Mouse (Mus musculus): ENCODE measurements at regions not wholly inside any gene's neighbourhood (a gene's known extent, or its start where the extent isn't known, plus 50 kb on each side); places are given as distances from the start of the nearest gene placed in this dataset.

DNA sequence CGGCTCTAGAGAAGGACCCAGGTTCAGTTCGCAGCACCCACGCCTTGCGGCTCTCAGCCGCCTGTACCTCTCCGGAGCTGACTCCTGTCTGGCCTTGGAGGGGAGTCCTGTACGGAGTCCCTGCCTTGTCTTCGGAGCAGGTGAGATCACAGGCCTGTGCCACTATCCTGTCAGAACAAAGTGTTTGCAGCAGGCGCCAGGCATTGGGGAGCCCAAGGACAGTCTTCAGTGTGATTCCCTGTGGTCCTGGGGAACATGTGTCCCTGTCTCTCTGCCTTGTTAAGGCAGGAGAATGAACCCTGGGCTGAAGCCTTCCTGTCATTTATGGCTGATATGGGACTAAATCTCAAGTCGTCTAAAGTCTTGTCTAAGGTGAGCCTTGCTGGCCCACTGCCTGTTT lies 176.5 kb downstream of the Vrk1 start:
- DNase-seq (ENCODE audit: low read depth): no peak

DNA sequence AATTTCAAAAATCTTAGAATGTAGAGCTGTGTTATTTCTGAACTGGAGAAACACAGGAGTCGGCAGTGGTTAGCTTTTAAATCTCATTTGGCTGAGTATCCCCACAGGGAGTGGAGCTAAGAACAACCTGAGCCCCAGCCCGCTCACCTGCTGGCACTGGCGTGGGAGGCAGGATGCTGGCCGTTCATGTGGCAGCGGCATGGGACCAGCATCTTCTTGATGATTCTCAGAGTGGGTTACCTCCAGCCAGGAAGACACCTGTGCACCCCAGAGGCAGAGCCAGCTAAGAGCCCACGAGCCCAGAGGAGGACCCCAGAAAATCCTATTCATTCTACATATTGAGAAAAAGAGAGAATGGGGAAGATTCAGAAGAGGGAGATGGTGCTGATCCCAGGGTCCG lies 181.7 kb downstream of the Vrk1 start:
- no peak for DNase-seq (ENCODE audit: low read depth)

- DNase-seq (ENCODE audit: low read depth): no peak
Measured at GRCm38 (mm10) chr12:106199302-106199701, 189.3 kb downstream of the Vrk1 start.

- DNase-seq (ENCODE audit: low read depth): no peak
Measured at GRCm38 (mm10) chr12:106203526-106203925, 193.5 kb downstream of the Vrk1 start.

DNA sequence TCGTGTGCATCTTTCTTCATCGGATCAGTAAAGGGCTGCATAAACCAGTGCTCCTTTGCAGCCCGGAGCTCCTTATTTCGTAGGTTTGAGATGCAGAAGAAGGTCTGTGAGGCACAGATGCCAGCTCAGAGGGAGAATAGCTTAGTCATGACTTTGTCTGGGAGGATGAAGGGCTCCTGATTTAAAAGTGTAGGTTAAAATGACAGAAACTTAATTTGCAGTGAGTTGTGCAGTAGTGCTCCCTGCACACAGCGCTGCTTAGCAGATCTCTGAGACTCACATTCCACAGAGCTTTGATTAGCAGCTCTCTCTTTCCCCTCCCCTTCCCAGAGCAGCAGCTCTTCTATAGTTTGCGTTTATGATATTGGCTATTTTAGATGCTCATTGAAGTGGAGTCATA lies 200.9 kb downstream of the Vrk1 start:
- DNase-seq (ENCODE audit: low read depth): no peak

GRCm38 (mm10) chr12:106211488-106211887 lies 201.5 kb downstream of the Vrk1 start:
- no peak for DNase-seq (ENCODE audit: low read depth)

DNA sequence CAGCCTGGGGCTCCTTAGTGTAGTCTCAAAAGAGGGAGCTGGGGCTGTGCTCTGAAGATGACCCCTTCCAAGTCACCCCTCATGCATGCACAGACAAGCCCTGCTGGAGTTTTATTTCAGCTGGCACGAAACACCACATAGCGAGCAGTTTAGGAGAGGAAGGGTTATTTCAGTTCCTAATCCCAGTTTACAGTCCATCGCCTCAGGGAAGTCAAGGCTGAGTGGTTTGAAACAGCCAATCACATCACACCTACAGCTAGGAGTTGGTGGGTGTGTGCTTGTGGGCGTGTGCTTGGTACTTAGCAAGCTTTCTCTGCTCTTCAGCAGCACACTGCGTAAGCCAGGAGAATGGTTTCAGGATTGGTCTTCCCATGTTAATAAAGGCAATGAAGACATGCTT lies 202.4 kb downstream of the Vrk1 start:
- DNase-seq (ENCODE audit: low read depth): no peak

GRCm38 (mm10) chr12:106220071-106220470 lies 210.0 kb downstream of the Vrk1 start:
- peak; percentile 6 for DNase-seq (ENCODE audit: low read depth)

GRCm38 (mm10) chr12:106226276-106226675 lies 216.2 kb downstream of the Vrk1 start:
- no peak for DNase-seq (ENCODE audit: low read depth)

DNA sequence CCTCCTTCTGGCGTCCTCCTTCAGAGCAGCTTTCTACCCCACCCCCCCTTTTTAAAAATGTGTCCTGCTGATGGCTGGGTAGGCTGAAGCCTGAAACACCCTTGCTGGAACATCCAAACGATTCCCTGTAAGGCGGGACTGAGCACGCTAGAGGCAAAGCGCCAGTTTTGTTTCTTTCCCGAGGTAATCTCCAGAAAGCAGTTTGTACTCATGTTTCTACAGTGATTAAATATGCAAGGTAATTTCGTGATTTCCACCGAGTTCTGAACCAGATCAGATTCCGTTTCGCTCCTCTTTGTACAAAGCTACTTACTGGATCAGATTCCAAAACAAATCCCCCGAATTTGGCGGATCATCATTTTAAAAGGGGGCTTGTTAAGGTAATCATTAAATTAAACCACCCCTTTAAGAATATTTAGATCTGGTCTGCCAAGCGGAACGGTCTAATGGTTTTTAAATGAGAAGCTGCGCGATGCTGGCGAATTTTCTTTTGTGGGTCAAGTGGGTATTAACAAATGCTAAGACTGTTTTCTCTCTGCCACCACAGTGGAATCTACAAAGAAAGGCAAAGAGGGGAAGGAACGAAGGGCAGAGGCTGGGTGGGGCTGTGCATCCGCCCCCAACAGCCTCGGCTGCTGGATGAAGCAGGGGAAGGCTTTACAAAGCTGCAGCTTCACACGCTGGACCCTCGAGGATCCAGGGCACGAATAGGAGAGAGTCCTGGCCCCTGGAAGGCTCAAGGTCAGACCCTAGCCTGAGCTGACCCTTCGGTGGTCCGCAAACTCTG lies 216.9 kb downstream of the Vrk1 start:
- DNase-seq (ENCODE audit: low read depth): no peak

GRCm38 (mm10) chr12:106227563-106227840 lies 217.5 kb downstream of the Vrk1 start:
- no peak for DNase-seq (ENCODE audit: low read depth)

DNA sequence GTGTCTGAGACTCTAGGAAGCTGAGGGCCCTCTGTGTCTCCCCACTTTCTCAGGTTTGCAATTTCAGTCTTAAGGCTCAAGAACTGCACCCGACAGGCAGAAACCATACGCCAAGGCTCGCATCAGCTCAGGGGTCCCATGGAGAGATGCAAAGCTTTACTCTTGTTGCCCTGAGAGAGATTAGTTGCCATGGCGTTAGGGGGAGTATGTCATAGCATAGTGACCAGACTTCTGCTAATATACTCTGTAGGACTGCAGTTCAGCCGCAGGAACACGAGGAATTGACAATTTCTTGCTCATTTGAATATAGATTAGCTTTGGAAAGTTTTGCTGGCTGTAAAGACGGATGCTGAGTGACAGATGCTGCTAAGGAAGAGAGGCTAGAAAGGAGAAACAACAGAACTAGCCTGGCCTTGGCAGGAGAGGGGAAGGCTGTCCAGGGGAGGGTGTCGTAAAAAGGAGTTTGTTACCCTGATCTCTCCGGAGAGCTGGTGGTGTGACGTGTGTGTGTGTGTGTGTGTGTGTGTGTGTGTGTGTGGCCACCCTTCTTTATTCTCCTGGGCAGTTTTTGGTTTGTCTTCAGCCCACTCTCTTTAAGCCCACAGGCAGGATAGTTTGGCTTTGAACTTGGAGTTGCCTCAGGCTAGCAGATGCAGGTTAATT lies 235.3 kb downstream of the Vrk1 start:
- no peak for DNase-seq (ENCODE audit: low read depth)

DNA sequence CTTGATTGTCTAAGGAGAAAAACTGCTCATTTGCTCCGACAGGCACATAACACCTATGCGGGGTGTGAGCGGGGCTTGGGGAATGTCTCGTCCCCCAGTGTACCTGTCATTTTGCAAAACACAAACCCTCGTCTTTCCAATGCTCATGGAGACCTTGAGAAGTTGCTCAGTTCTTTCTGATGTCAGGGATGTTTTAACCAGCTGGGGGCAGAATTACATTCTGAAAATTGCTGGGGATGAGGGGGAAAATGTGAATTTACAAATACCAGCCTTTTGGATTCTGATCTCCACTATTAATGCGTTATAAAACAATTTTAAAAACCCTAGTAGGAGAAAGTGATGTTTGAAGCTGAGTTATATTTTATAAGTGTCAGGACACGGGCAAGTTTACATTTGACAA lies 263.6 kb downstream of the Vrk1 start:
- DNase-seq (ENCODE audit: low read depth): no peak

- no peak for DNase-seq (ENCODE audit: low read depth)
Measured at GRCm38 (mm10) chr12:106277886-106278285, 267.9 kb downstream of the Vrk1 start.

DNA sequence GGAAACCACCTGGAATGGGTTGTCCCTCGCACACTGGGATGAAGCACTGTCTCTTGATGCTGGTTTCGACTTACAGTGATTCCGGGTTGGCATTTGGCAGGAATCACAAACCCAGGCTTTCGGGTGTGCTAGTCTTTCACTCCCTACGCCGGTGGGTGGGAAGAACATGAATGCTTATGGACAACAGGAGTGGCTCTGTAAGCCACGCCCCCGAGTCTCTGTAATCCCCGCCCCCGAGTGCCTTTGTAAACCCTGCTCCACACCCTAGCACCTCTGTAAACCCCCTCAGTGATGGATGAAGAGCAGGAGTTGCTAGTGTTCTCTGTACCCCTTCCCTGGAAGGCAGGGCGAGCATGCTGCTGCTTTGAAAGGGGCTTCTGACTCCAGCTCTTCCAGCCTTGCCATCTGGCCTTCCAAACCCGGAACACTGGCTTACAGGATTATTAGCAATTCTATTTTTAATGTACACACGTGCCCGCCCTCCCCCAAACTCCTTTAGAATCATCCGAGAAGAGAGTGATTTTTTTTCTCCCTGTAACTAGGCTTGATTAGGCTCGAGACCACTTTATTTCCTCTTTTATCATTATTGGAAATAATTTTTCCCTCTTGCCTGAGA lies 272.6 kb downstream of the Vrk1 start:
- no peak for DNase-seq (ENCODE audit: low read depth)

- no peak for DNase-seq (ENCODE audit: low read depth)
Measured at GRCm38 (mm10) chr12:106284814-106285213, 274.8 kb downstream of the Vrk1 start.

GRCm38 (mm10) chr12:106288791-106289515 lies 278.9 kb downstream of the Vrk1 start:
- no peak for DNase-seq (ENCODE audit: low read depth)

DNA sequence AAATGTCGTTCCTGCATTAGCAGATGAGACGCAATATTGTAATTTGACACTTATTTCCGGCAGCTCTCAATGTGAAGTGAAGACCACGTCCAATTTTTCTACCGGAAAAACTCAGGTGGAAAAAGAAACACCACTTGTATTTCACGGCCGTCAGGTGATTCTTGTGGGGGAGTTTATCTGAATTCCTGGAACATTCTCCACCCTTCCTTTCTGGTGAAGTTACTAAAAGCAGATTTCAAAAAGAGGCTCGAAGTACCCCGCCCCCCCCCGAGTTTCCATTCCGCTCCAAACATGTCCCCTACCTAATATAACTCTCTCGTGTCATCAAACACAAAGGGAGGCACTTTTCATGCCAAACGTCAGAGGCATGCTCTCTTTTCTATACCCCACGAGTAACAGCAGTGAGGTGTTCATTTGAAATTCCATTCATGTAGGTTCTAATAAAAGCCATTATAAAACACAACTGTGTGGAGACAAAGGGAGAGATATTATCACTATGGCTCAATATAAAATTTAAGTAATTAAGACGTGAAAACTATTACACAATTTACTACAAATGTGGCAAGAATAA lies 281.5 kb downstream of the Vrk1 start:
- DNase-seq (ENCODE audit: low read depth): no peak

DNA sequence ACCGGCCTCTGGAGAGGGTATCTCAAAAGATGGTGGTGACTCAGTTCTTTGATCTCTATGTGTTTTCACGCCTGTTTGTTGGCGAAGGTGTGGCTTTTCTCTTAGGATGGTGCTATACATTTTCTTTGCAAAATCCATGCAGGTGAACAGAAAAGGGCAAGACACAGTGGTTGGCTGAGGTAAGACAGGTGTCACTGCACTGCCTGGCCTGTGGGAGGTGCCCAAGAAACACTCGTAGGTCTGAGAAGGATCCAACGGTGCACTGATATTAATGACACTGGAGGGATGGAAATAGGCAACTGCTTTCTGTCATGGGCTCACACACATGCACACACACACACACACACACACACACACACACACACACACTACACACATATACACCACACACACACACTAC lies 283.1 kb downstream of the Vrk1 start:
- no peak for DNase-seq (ENCODE audit: low read depth)

GRCm38 (mm10) chr12:106295596-106295995 lies 285.6 kb downstream of the Vrk1 start:
- no peak for DNase-seq (ENCODE audit: low read depth)

- no peak for DNase-seq (ENCODE audit: low read depth)
Measured at GRCm38 (mm10) chr12:106302617-106303016, 292.6 kb downstream of the Vrk1 start.

GRCm38 (mm10) chr12:106308291-106308955 lies 298.4 kb downstream of the Vrk1 start:
- DNase-seq (ENCODE audit: low read depth): no peak

All from NIH3T3 (cell line).